Mouse (Mus musculus) heart, postnatal 0 days (tissue): ENCODE measurements around the gene Atxn7l1. TPM values are rescaled to one million over a fixed set of nuclear protein-coding genes. Genes with fewer than 3 reads are reported as not detected.

Source experiments
- ATAC-seq: fragments of 200-750 bp; cut with Nextera tagmentation; 2 replicates; pipeline ENCODE4 v1.8.0; 2017; ENCODE audit warnings: low read depth, moderate number of reproducible peaks, moderate library complexity; ENCODE audit not compliant: insufficient read depth
- DNase-seq: peaks from one replicate; pipeline ENCODE4 v3.0.0-alpha.2; 2016; ENCODE audit warnings: low spot score
- H3K27ac ChIP-seq: fragments of 300-500 bp; sonication (generic); 2 replicates; pipeline ENCODE4 v1.5.1; 2014; ENCODE audit warnings: low read depth, mild to moderate bottlenecking
- H3K27me3 ChIP-seq: fragments of 300-500 bp; sonication (generic); 2 replicates; pipeline ENCODE4 v1.6.1; 2014; ENCODE audit warnings: low read length, mixed read lengths; ENCODE audit not compliant: control insufficient read depth, insufficient read depth
- H3K36me3 ChIP-seq: fragments of 300-500 bp; sonication (generic); replicated peaks from 2 replicates; pipeline ENCODE4 v1.6.1; 2014; ENCODE audit warnings: low read length, mixed read lengths; ENCODE audit not compliant: control insufficient read depth, insufficient read depth
- H3K4me1 ChIP-seq: fragments of 300-500 bp; sonication (generic); 2 replicates; pipeline ENCODE4 v1.6.1; 2014; ENCODE audit warnings: antibody characterized with exemption; ENCODE audit not compliant: control insufficient read depth, insufficient read depth
- H3K4me2 ChIP-seq: fragments of 300-500 bp; sonication (generic); 2 replicates; pipeline ENCODE4 v1.6.1; 2014; ENCODE audit warnings: low read depth, mild to moderate bottlenecking, low read length, moderate library complexity
- H3K4me3 ChIP-seq: fragments of 300-500 bp; sonication (generic); 2 replicates; pipeline ENCODE4 v1.5.1; 2014; ENCODE audit warnings: low read depth, low read length
- H3K9ac ChIP-seq: fragments of 300-500 bp; sonication (generic); replicated peaks from 2 replicates; pipeline ENCODE4 v1.6.1; 2014; ENCODE audit warnings: low read depth, low read length, mixed read lengths
- H3K9me3 ChIP-seq: fragments of 300-500 bp; sonication (generic); replicated peaks from 2 replicates; pipeline ENCODE4 v1.6.1; 2016; ENCODE audit warnings: low read length; ENCODE audit not compliant: control insufficient read depth
- CTCF ChIP-seq: IDR thresholded peaks from 2 replicates; pipeline ENCODE4 v1.5.1; 2016; ENCODE audit warnings: antibody characterized with exemption, control low read depth, low read depth
- EP300 ChIP-seq: IDR thresholded peaks from 2 replicates; pipeline ENCODE4 v1.6.1; 2016; ENCODE audit warnings: antibody characterized with exemption, low read depth
- WGBS: fragments of 180-500 bp; shearing (Covaris S2); extraction: QIAGEN DNeasy Blood & Tissue Kit; methylation state at CpG from one replicate; pipeline ENCODE4 v1.1.7; 2014; 5-methylcytosine and 5-hydroxymethylcytosine counted together
- polyA plus RNA-seq: library from polyadenylated mRNA; unstranded; fragments of >200 nt; fragmentation: Nextera tagmentation; extraction: Ambion mirVana; gene quantifications from 2 replicates; pipeline ENCODE4 v1.2.1, GENCODE M21; 2015
- total RNA-seq: library from RNA; depleted of rRNA; stranded (reverse); fragments of >200 nt; gene quantifications from 2 replicates; pipeline ENCODE4 v1.2.3, GENCODE M21; 2014; ENCODE audit warnings: low replicate concordance

Atxn7l1 gene
- total and polyA plus RNA-seq, 2 experiments from 2014 or later = 4.5 to 11.1 TPM

- Histone ChIP-seq H3K4me1 (0 out of 2 replicates have a peak, but pooled peaks cover 4% of the 10 kb centered on the region), H3K27ac (no peak overlapping the region), H3K9ac (no peak overlapping the region), H3K4me2 (no peak overlapping the region), H3K36me3 (no peaks in the 10 kb centered on the region), H3K9me3 (no peaks in the 10 kb centered on the region), H3K4me3 (no peak overlapping the region), H3K27me3 (no peaks in the 10 kb centered on the region)
- peak; percentile 88 for ATAC-seq
- WGBS = 38% methylated on average over 3 of the region's 3 CpGs
- TF ChIP-seq CTCF (no peak), EP300 (no peak)
- DNase-seq = peak; percentile 71
These were observed 8.4 kb upstream of the Atxn7l1 start for GRCm38 (mm10) chr12:33139083-33139482.

GRCm38 (mm10) chr12:33144456-33144855 is 3.0 kb upstream of the Atxn7l1 start:
- 43% methylated on average over 8 of the region's 8 CpGs for WGBS
- DNase-seq = no peak
- TF ChIP-seq EP300 (no peak), CTCF (no peak)

GRCm38 (mm10) chr12:33146622-33147433 is 665 bp upstream of the Atxn7l1 start:
- peak; percentile 37 for ATAC-seq
- peaks cover 15% of the 10 kb centered on the region for H3K4me1 ChIP-seq
- peak overlapping the region; percentile 58 for H3K9ac ChIP-seq
- no peak overlapping the region for H3K27ac ChIP-seq
- 7% methylated on average over 29 of the region's 29 CpGs for WGBS
- H3K9me3 ChIP-seq = no peaks in the 10 kb centered on the region
- peak overlapping the region; percentile 99 for H3K4me2 ChIP-seq
- H3K36me3 ChIP-seq = no peaks in the 10 kb centered on the region
- peaks cover 21% of the 10 kb centered on the region for H3K27me3 ChIP-seq
- peak overlapping the region; percentile 69 for H3K4me3 ChIP-seq
- no peak for DNase-seq
- TF ChIP-seq EP300 (no peak), CTCF (no peak)

More at GRCm38 (mm10) chr12:33144456-33144855, 3.0 kb upstream of the Atxn7l1 start:
- Histone ChIP-seq H3K27ac (no peak overlapping the region), H3K4me1 (peaks cover 15% of the 10 kb centered on the region), H3K27me3 (peaks cover 21% of the 10 kb centered on the region), H3K36me3 (no peaks in the 10 kb centered on the region), H3K4me3 (no peak overlapping the region), H3K4me2 (no peak overlapping the region), H3K9ac (no peak overlapping the region), H3K9me3 (no peaks in the 10 kb centered on the region)
- ATAC-seq = no peak

GRCm38 (mm10) chr12:33149544-33150190 is 2.2 kb downstream of the Atxn7l1 start:
- 92% methylated on average over 16 of the region's 16 CpGs for WGBS
- no peak for TF ChIP-seq CTCF
- no peak for TF ChIP-seq EP300
- no peaks in the 10 kb centered on the region for H3K9me3 ChIP-seq

GRCm38 (mm10) chr12:33153131-33153530 is 5.6 kb downstream of the Atxn7l1 start:
- TF ChIP-seq EP300 (no peak), CTCF (no peak)
- H3K9ac ChIP-seq = no peak overlapping the region
- WGBS = 68% methylated on average over 7 of the region's 7 CpGs

More at GRCm38 (mm10) chr12:33149544-33150190, 2.2 kb downstream of the Atxn7l1 start:
- H3K4me3 ChIP-seq = no peak overlapping the region
- no peak for ATAC-seq
- no peak overlapping the region for H3K9ac ChIP-seq
- peaks cover 21% of the 10 kb centered on the region for H3K27me3 ChIP-seq
- no peaks in the 10 kb centered on the region; the same call in 1 of the 2 replicates for H3K36me3 ChIP-seq
- no peak overlapping the region for H3K27ac ChIP-seq
- no peak overlapping the region for H3K4me2 ChIP-seq
- no peak for DNase-seq
- H3K4me1 ChIP-seq = peaks cover 15% of the 10 kb centered on the region

More at GRCm38 (mm10) chr12:33153131-33153530, 5.6 kb downstream of the Atxn7l1 start:
- peaks cover 15% of the 10 kb centered on the region; the same call in 1 of the 2 replicates for H3K4me1 ChIP-seq
- DNase-seq = no peak
- no peak overlapping the region for H3K27ac ChIP-seq
- H3K4me3 ChIP-seq = no peak overlapping the region
- no peaks in the 10 kb centered on the region for H3K9me3 ChIP-seq
- ATAC-seq = no peak
- no peaks in the 10 kb centered on the region for H3K27me3 ChIP-seq
- H3K4me2 ChIP-seq = no peak overlapping the region
- H3K36me3 ChIP-seq = peaks cover 7% of the 10 kb centered on the region
